Mouse (Mus musculus) MEL (cell line): ENCODE measurements around the gene Ric8b.

Source experiments
- EP300 ChIP-seq, 2 experiments: IDR thresholded peaks; 2 replicates each; pipeline ENCODE4 v1.6.1; 2011; ENCODE audit warnings: improper control_type of control experiment in 2 of 2, low read length in 2 of 2, low read depth in 1 of 2, mild to moderate bottlenecking in 1 of 2
- MEF2A ChIP-seq: IDR thresholded peaks from 2 replicates; pipeline ENCODE4 v1.6.1; 2014; ENCODE audit warnings: low read depth, mild to moderate bottlenecking, inconsistent platforms, low read length, improper control_type of control experiment; ENCODE audit not compliant: poor library complexity, insufficient replicate concordance, severe bottlenecking; ENCODE audit errors: extremely low read depth

GRCm38 (mm10) chr10:84968852-84969704 lies 51.7 kb downstream of the Ric8b start:
- no peak for TF ChIP-seq EP300 (IDR thresholded peaks at IDR 0.05; ENCODE audit: low read depth in 1 of 2, low read length in 2 of 2)
- no peak for TF ChIP-seq MEF2A
